Mouse (Mus musculus): ENCODE data around the gene Dpysl4. TPM values are rescaled to one million over a fixed set of nuclear protein-coding genes. Genes with fewer than 3 reads are reported as not detected.

Dpysl4 gene
- polyA plus RNA-seq, 1 experiment: not detected

DNA sequence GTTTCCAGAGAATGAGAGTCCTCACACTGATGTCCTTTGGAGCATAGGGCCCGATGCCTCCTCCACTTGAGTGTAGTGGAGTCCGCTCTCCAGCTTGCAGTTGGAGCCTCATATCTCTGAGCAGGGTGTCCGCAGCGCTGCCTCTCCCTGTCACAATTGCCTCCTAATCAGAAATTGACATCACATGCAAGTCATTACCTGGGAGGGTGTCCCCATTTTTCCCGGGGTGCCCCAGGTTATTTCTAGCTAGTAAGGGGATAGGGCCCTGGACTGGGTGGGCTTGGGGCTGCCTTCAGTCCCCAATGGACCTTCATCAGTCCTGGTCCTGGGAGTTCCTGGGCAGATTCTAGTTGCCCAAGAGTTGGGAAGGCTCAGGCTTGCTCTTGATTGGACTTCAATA lies 6.9 kb downstream of the Dpysl4 start:
- H3K4me1 ChIP-seq (ENCODE audit: control insufficient read depth, insufficient read depth, low read length): no peaks in the 10 kb centered on the region
- H3K27ac ChIP-seq (ENCODE audit: control insufficient read depth, insufficient read depth, low read depth, low read length, poor library complexity): no peak overlapping the region
- H3K4me3 ChIP-seq (replicated peaks; ENCODE audit: control insufficient read depth, low read depth, low read length): no peak overlapping the region
- 79% methylated on average over 5 of the region's 5 CpGs for WGBS
- no peak for TF ChIP-seq POLR2A (IDR thresholded peaks at IDR 0.05; ENCODE audit: borderline replicate concordance, control insufficient read depth, low read depth, low read length)
- TF ChIP-seq CTCF (IDR thresholded peaks at IDR 0.05; ENCODE audit: control insufficient read depth, insufficient read depth, low read length): no peak

DNA sequence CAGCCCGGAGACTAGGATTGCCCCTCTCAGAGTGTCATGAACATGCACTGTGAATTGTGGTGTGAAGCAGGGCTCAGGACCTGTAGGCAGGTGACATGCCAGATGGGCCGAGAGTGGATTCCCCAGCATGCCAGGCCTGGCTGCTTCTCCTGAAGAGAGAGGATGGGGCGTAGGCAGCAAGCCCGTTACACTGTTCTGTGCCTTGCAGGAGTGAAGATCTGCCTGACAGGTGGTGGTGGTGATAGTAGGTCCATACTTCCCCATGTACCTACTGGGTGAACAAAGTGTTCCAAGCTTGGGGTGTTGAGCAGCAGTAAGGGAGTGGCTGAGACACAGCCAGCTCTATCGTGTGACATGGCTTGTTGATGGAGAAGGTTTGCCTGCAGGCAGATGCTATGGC lies 7.3 kb downstream of the Dpysl4 start:
- H3K4me1 ChIP-seq (ENCODE audit: control insufficient read depth, insufficient read depth, low read length): no peaks in the 10 kb centered on the region
- TF ChIP-seq POLR2A (IDR thresholded peaks at IDR 0.05; ENCODE audit: borderline replicate concordance, control insufficient read depth, low read depth, low read length) (no peak), CTCF (IDR thresholded peaks at IDR 0.05; ENCODE audit: control insufficient read depth, insufficient read depth, low read length) (no peak)
- H3K27ac ChIP-seq (ENCODE audit: control insufficient read depth, insufficient read depth, low read depth, low read length, poor library complexity): no peak overlapping the region
- H3K4me3 ChIP-seq (replicated peaks; ENCODE audit: control insufficient read depth, low read depth, low read length): no peak overlapping the region
- 73% methylated on average over 5 of the region's 5 CpGs for WGBS

DNA sequence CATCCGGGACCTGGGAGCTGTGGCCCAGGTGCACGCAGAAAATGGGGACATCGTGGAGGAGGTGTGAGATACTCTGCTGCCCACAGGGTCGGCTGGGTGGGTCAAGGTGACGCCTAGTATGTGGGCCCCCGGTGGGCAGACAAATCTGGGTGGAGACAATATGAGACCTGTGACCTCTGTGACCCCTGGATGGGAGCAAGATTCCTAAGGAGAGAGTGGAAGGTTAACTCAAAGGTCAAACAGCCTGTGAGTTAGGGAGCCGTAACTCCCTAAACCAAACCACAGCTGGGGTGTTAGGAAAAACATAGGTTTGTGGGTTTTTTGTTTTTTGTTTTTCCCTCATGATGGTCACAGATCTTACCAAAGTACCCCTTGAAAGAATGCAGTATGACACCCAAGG lies 8.0 kb downstream of the Dpysl4 start:
- H3K27ac ChIP-seq (ENCODE audit: control insufficient read depth, insufficient read depth, low read depth, low read length, poor library complexity): no peak overlapping the region
- WGBS: 74% methylated on average over 7 of the region's 7 CpGs
- no peaks in the 10 kb centered on the region for H3K4me1 ChIP-seq (ENCODE audit: control insufficient read depth, insufficient read depth, low read length)
- no peak overlapping the region for H3K4me3 ChIP-seq (replicated peaks; ENCODE audit: control insufficient read depth, low read depth, low read length)
- TF ChIP-seq POLR2A (IDR thresholded peaks at IDR 0.05; ENCODE audit: borderline replicate concordance, control insufficient read depth, low read depth, low read length): no peak
- no peak for TF ChIP-seq CTCF (IDR thresholded peaks at IDR 0.05; ENCODE audit: control insufficient read depth, insufficient read depth, low read length)

DNA sequence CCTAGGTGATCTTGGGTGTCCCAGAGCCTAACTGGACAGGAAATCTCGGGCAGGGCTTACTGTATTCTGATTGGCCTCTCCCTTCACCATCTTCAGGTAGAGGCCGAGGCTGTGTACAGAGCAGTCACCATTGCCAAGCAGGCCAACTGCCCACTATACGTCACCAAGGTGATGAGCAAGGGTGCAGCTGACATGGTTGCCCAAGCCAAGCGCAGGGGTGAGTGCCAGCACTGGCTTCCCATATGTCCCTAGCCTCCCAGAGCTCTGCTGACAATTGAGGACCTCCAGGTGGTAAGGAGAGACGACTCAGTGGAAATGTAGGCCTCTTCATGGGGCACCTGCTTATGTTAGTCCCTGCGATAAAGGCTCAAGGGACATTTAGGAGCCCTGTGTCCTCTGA lies 9.0 kb downstream of the Dpysl4 start:
- no peak overlapping the region for H3K4me3 ChIP-seq (replicated peaks; ENCODE audit: control insufficient read depth, low read depth, low read length)
- H3K4me1 ChIP-seq (ENCODE audit: control insufficient read depth, insufficient read depth, low read length): no peaks in the 10 kb centered on the region
- TF ChIP-seq CTCF (IDR thresholded peaks at IDR 0.05; ENCODE audit: control insufficient read depth, insufficient read depth, low read length) (no peak), POLR2A (IDR thresholded peaks at IDR 0.05; ENCODE audit: borderline replicate concordance, control insufficient read depth, low read depth, low read length) (no peak)
- H3K27ac ChIP-seq (ENCODE audit: control insufficient read depth, insufficient read depth, low read depth, low read length, poor library complexity): no peak overlapping the region
- 66% methylated on average over 6 of the region's 6 CpGs for WGBS

DNA sequence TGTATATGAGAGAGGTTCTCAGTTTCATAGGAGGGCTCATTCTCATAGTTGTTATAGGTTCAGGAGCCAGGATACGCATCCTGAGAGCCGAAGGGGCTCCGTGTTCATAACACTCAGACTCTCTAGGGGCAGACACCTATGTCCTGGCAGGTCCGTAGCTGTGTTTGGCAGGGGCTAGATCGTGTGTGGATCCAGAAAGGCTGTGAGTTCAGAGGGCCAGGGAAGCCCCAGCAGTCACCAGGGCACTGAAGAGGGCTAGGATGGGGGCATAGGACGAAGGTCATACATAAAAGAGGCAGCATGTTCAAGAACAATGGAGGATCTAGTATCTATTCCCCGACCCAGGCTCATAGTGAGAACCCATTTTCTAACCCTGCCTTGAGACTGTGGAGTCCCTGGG lies 9.5 kb downstream of the Dpysl4 start:
- H3K4me3 ChIP-seq (replicated peaks; ENCODE audit: control insufficient read depth, low read depth, low read length): no peak overlapping the region
- H3K4me1 ChIP-seq (ENCODE audit: control insufficient read depth, insufficient read depth, low read length): no peaks in the 10 kb centered on the region
- H3K27ac ChIP-seq (ENCODE audit: control insufficient read depth, insufficient read depth, low read depth, low read length, poor library complexity): no peak overlapping the region
- 79% methylated on average over 7 of the region's 7 CpGs for WGBS
- no peak for TF ChIP-seq POLR2A (IDR thresholded peaks at IDR 0.05; ENCODE audit: borderline replicate concordance, control insufficient read depth, low read depth, low read length)
- TF ChIP-seq CTCF (IDR thresholded peaks at IDR 0.05; ENCODE audit: control insufficient read depth, insufficient read depth, low read length): no peak

DNA sequence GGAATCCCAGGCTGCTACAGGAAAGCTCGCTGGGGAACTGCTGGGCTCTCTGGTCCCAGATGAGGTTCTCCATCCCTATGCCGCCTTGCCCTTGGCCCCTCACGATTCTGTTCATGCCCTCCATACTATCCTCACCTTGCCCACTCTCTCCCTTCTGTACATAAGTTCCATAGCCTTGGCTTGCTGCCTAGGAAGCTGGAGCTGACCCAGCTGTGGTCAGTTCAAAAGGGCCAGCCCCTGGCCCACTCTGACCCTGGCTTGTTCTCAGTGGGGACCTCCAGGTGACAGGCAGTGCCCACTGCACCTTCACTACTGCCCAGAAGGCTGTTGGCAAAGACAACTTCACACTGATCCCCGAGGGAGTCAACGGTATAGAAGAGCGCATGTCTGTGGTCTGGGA lies 10.6 kb downstream of the Dpysl4 start:
- Histone ChIP-seq H3K4me3 (replicated peaks; ENCODE audit: control insufficient read depth, low read depth, low read length) (no peak overlapping the region), H3K4me1 (ENCODE audit: control insufficient read depth, insufficient read depth, low read length) (no peaks in the 10 kb centered on the region), H3K27ac (ENCODE audit: control insufficient read depth, insufficient read depth, low read depth, low read length, poor library complexity) (no peak overlapping the region)
- WGBS: 75% methylated on average over 6 of the region's 6 CpGs
- no peak for TF ChIP-seq POLR2A (IDR thresholded peaks at IDR 0.05; ENCODE audit: borderline replicate concordance, control insufficient read depth, low read depth, low read length)
- TF ChIP-seq CTCF (IDR thresholded peaks at IDR 0.05; ENCODE audit: control insufficient read depth, insufficient read depth, low read length): no peak

DNA sequence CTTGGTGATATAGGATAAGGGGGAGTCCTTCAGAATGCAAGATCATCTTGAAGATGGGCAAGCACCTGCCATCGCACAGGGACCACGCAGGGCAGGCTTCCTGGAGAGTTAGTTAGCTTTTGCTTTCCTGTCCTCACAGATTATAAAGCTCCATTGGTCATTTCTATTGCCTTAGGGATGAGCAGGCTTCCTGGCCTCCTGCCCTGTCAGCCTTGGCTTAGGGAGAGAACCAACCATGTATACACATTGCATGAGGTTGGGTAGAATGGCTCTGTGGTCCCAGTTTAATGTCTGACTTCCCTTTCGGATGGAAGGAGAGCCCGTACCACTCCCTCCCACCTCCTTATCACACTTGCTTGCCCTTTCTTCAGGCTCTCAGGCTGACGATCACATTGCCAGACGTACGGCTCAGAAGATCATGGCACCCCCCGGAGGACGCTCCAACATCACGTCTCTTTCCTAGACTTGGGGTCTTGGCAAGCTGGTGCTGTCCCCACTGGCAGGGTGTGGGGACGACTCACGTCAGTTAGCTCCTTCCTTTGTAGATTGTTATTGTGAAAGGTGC lies 14.8 kb downstream of the Dpysl4 start:
- H3K4me1 ChIP-seq (ENCODE audit: control insufficient read depth, insufficient read depth, low read length): no peaks in the 10 kb centered on the region
- no peak overlapping the region for H3K4me3 ChIP-seq (replicated peaks; ENCODE audit: control insufficient read depth, low read depth, low read length)
- H3K27ac ChIP-seq (ENCODE audit: control insufficient read depth, insufficient read depth, low read depth, low read length, poor library complexity): no peak overlapping the region
- TF ChIP-seq POLR2A (IDR thresholded peaks at IDR 0.05; ENCODE audit: borderline replicate concordance, control insufficient read depth, low read depth, low read length) (no peak), CTCF (IDR thresholded peaks at IDR 0.05; ENCODE audit: control insufficient read depth, insufficient read depth, low read length) (no peak)
- WGBS: 66% methylated on average over 12 of the region's 12 CpGs

DNA sequence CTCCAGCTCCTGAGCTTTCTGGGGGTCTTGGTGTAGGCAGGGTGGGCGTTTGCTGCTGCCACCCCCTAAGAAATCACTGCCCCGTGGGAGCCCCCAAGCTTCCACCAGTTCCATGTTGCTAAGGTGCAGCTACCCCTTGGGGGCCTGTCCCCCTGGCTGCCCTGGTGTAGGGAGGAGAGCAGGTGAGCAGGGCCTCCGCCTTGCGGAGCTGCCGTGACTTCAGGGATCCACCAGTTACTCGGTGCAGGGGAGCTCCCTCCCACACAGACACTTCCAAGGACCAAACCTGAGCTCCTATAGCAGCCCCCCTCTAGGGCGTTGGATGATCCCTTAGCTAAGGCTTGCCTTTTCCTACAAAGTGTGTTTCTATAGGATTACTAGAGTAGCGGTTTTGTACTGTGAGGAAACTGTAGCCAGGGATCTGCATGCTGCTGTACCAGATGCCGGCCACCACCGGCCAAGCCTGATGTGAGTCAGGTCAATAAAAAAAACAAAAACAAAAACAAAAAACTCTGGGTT lies 15.5 kb downstream of the Dpysl4 start:
- no peak overlapping the region for H3K4me3 ChIP-seq (replicated peaks; ENCODE audit: control insufficient read depth, low read depth, low read length)
- 75% methylated on average over 10 of the region's 10 CpGs for WGBS
- no peak overlapping the region for H3K27ac ChIP-seq (ENCODE audit: control insufficient read depth, insufficient read depth, low read depth, low read length, poor library complexity)
- no peak for TF ChIP-seq POLR2A (IDR thresholded peaks at IDR 0.05; ENCODE audit: borderline replicate concordance, control insufficient read depth, low read depth, low read length)
- no peak for TF ChIP-seq CTCF (IDR thresholded peaks at IDR 0.05; ENCODE audit: control insufficient read depth, insufficient read depth, low read length)
- no peaks in the 10 kb centered on the region for H3K4me1 ChIP-seq (ENCODE audit: control insufficient read depth, insufficient read depth, low read length)

DNA sequence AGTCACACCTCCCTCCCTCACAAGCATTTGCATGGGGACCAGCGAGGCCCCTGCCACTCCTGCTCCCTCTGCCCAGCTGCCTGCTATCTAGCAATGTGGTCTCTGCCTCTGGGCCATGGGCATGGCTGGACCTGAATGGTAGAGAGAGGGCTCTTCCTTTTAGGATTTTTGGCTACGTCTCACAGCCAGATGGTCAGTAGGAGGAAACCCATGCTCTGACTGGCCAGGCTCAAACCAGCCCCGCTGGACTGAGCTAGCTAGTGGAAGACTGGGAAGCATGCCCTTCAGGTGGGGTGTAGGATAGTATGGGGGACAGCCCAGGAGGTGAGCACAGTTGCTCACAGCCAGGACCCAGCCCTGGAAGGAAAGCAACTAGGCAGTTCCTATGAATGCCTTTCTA lies 16.0 kb downstream of the Dpysl4 start:
- Histone ChIP-seq H3K27ac (ENCODE audit: control insufficient read depth, insufficient read depth, low read depth, low read length, poor library complexity) (no peak overlapping the region), H3K4me3 (replicated peaks; ENCODE audit: control insufficient read depth, low read depth, low read length) (no peak overlapping the region), H3K4me1 (ENCODE audit: control insufficient read depth, insufficient read depth, low read length) (no peaks in the 10 kb centered on the region)
- TF ChIP-seq POLR2A (IDR thresholded peaks at IDR 0.05; ENCODE audit: borderline replicate concordance, control insufficient read depth, low read depth, low read length) (no peak), CTCF (IDR thresholded peaks at IDR 0.05; ENCODE audit: control insufficient read depth, insufficient read depth, low read length) (no peak)
- 70% methylated on average over 3 of the region's 3 CpGs for WGBS
